In the genomic region with DNA sequence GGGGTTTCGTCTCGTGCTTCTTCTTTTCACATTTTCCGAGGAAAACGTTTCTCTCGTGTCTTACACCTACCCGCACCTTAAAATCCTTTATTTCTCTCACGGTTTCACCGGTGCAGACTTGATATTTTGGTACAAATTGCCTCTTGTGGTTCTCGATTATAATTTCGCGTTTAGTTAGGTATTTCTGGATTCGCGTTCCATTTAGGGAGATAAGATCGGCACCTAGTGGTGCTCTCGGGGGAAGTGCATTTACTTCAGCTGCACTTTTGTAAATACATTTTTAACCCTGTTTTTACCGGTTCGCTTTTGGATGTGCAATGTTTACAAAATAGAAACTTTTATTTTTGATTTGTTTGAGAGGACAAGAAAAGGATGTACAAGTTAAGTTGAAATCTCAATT, we compare ENCODE assay signal across 8 mouse cellular contexts. TPM values are rescaled to one million over a fixed set of nuclear protein-coding genes. Genes with fewer than 3 reads are reported as not detected.
DNase-seq lines count a peak whose midpoint lies in the region; ATAC-seq and TF ChIP-seq lines count a peak whose summit lies in the region.

No protein-coding gene starts in this region.

- H3K9me3 ChIP-seq in ES-E14 (ENCODE audit: control insufficient read depth, insufficient read depth, low read depth, low read length), result no peaks in the 10 kb centered on the region; the same call in 1 of the 2 replicates

- peak overlapping the region; percentile 99 for H3K27ac ChIP-seq in gastrocnemius, adult 2 months
- peak overlapping the region; percentile 95 for H3K27ac ChIP-seq in ES-E14 (ENCODE audit: insufficient read depth, low read depth, low read length, poor library complexity, severe bottlenecking)

- H3K4me3 ChIP-seq in gastrocnemius, adult 2 months, result peak overlapping the region; percentile 95
- peak overlapping the region; percentile 56 to 65 for H3K4me3 ChIP-seq in ES-E14 (ENCODE audit: insufficient read depth in 1 of 2, low read depth in 1 of 2, low read length in 2 of 2, poor library complexity in 1 of 2, severe bottlenecking in 1 of 2)

- peaks cover 2 to 9% of the 10 kb centered on the region in 2 experiments; a peak in 2 of 4 replicates for H3K4me1 ChIP-seq in ES-E14 (ENCODE audit: control insufficient read depth in 2 of 2, insufficient read depth in 2 of 2, low read length in 2 of 2, poor library complexity in 1 of 2)

- intact Hi-C loops in gastrocnemius, adult 2 months (cut with DNase I), result loop anchor here (1.0 kb wide), 1 partner anchor 53 kb away; no protein-coding TSS in a partner anchor
- intact Hi-C loops in gastrocnemius, postnatal 36 days (cut with DNase I), result loop anchor here (2.0 kb wide), 1 partner anchor 52 kb away; no protein-coding TSS in a partner anchor

- ATAC-seq in granulocyte monocyte progenitor cell, adult 5-6 weeks (replicated peaks; ENCODE audit: poor library complexity, severe bottlenecking), result peak; percentile 8; the same call in 1 of the 2 replicates
- peak; percentile 21 for ATAC-seq in megakaryocyte progenitor cell, adult 5-6 weeks (replicated peaks; ENCODE audit: poor library complexity)

- in situ Hi-C loops in ES-E14 (cut with MboI; ENCODE audit: low sequenced_read_pairs in 2 of 2, unreplicated experiment in 2 of 2), result no loop called here

- no peak for DNase-seq in gastrocnemius, adult 2 months
- DNase-seq in gastrocnemius, postnatal 36 days, result no peak
- DNase-seq in ES-E14 (ENCODE audit: low read depth, low spot score), result no peak
- DNase-seq in cerebellum, postnatal 10 days, result no peak
- DNase-seq in B cell, adult 2 months, result no peak
- DNase-seq in layer of hippocampus, postnatal 14 days (ENCODE audit: low spot score in 2 of 2), result no peak

- H3K36me3 ChIP-seq in ES-E14 (ENCODE audit: control insufficient read depth, insufficient read depth, low read length, poor library complexity, severe bottlenecking), result no peaks in the 10 kb centered on the region

- H3K9ac ChIP-seq in ES-E14 (ENCODE audit: insufficient read depth, low read depth, low read length, poor library complexity, severe bottlenecking), result no peak overlapping the region

- peak; percentile 17; the same call in 1 of the 2 replicates for TF ChIP-seq CTCF in gastrocnemius, adult 2 months (IDR thresholded peaks at IDR 0.05)

TF ChIP-seq in ES-E14, 5 proteins besides CTCF, POLR2A, EP300 and RAD21:
- TF ChIP-seq CHD2 (IDR thresholded peaks at IDR 0.05; ENCODE audit: low read depth, low read length), result no peak
- no peak for TF ChIP-seq HCFC1 (IDR thresholded peaks at IDR 0.05; ENCODE audit: borderline replicate concordance, insufficient read depth, low read length)
- no peak for TF ChIP-seq ZC3H11A (IDR thresholded peaks at IDR 0.05; ENCODE audit: borderline replicate concordance, low read depth, low read length)
- no peak for TF ChIP-seq MAFK (IDR thresholded peaks at IDR 0.05; ENCODE audit: insufficient read depth, low read depth, low read length)
- TF ChIP-seq ZNF384 (IDR thresholded peaks at IDR 0.05; ENCODE audit: low read depth, low read length), result no peak

RNA-seq across cellular contexts. Expression of gene Atf7ip, which starts 13.3 kb away (rescaled TPM):
- 10 to 100 TPM; 43.4 to 46.9 TPM for total RNA-seq in gastrocnemius, adult 2 months (2021)
- total RNA-seq in gastrocnemius, postnatal 36 days (2021), result 10 to 100 TPM; 31.6 to 41.6 TPM
- total RNA-seq in ES-E14 (2012; rRNA removed), result 26.8 and 35.9 TPM in 2 replicates
- 94.1 and 126 TPM in 2 replicates for total RNA-seq in granulocyte monocyte progenitor cell, adult 5-6 weeks (2014; fragmentation: Nextera tagmentation)
- 32.3 and 43.4 TPM in 2 replicates for total RNA-seq in granulocyte monocyte progenitor cell, adult 5-6 weeks (2017)
- total RNA-seq in megakaryocyte progenitor cell, adult 5-6 weeks (2015), result 83.1 and 106 TPM in 2 replicates
- total RNA-seq in megakaryocyte progenitor cell, adult 5-6 weeks (2017), result 30.1 and 39.4 TPM in 2 replicates
- total RNA-seq in layer of hippocampus, postnatal 14 days (2021), result 100 to 1,000 TPM; 108 to 121 TPM
